Mouse (Mus musculus) adrenal gland, postnatal 0 days (tissue): ENCODE data around the gene 4930518I15Rik. TPM values are rescaled to one million over a fixed set of nuclear protein-coding genes. Genes with fewer than 3 reads are reported as not detected.

Experiments used
- polyA plus RNA-seq: library from polyadenylated mRNA; unstranded; fragments of >200 nt; fragmentation: Nextera tagmentation; extraction: Ambion mirVana; gene quantifications from 2 replicates; pipeline ENCODE4 v1.2.1, GENCODE M21; 2015

The 4930518I15Rik gene
- polyA plus RNA-seq: 2.6 and 4.5 TPM in 2 replicates

GRCm38 (mm10) chr2:156857835-156858234, at the start of gene 4930518I15Rik:
4930518I15Rik (minus strand) TSS chr2:156857946.

DNA sequence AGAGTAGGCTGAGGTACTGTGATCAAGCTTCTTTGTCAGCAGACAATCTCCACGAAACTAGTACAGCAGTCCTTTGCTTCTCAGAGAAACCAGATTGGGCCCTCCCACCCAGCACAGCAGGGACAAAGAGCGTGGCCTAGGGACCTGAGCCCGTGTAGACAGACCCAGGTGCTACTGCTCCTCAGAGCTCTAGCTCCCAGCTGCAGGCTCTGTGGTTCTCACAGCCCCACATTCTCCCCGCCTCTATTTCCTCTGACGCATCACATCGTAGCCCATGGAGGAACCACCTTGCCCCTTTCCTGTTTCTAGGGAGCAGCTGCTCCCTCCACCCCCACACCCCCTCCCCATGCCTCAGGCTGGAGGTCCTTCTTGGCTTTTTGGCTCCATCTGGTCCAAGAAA, 29.3 kb upstream of the 4930518I15Rik start, which contains the start of gene Sla2:
Sla2 (minus strand) TSS at position 176 of the 400 bp plus-strand sequence.

GRCm38 (mm10) chr2:156862772-156863486, 5.2 kb upstream of the 4930518I15Rik start, which contains the start of gene Rab5if:
Rab5if (plus strand) TSS chr2:156863128.

DNA sequence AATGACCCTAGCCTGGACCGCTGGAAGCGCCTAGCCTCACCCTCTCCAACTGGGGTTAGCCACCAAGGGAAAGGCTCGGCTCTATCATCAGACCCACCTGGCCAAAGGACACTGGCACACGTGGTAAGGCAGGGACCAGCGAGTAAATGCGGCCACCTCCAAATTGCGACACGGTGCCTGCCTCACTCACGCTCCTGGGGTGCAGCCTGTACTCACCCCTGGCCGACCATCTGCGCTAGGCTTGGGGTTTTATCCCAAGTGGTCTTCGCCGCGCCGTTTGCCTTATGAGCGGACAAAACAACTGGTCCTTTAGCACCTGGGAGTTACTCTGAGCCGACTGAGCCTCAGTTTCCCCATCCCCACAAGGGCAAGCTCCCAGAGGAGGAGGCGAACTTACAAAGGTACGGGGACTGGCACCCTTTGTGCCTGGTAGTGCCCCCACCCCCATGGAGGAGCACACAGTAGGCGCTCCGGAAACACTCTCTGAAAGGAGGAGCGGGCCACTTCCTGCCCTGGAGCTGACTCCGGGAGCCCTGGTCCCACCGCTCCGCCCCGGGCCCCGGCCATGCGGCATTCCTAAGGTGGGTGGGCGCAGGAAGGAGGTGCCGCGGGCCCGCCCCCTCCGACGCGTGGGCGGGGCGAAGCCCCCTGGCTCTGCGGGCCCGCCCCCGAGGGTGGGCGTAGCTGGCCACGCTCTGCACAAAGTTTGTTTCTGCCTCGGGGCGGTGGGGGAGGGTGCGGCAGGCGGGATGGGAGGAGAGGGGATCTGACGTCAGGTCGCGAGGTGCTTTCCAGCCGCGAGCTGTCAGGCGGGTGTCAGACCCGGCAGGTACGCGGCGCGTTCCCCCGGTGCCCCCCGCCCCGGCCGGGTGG, 18.2 kb downstream of the 4930518I15Rik start, which contains the start of gene Tgif2:
Tgif2 (plus strand) TSS at position 689 of the 873 bp plus-strand sequence.

Other genes starting within 250 kb of the 4930518I15Rik start
- gene Dlgap4, start 244.2 kb downstream of the 4930518I15Rik start, polyA plus RNA-seq: 56.1 and 59.9 TPM in 2 replicates
- 126 and 205 TPM in 2 replicates for gene Myl9, start 82.5 kb downstream of the 4930518I15Rik start, polyA plus RNA-seq
- gene Tgif2, start 17.9 kb downstream of the 4930518I15Rik start, polyA plus RNA-seq: 16.9 and 17.8 TPM in 2 replicates
- gene Rab5if, start 5.2 kb upstream of the 4930518I15Rik start, polyA plus RNA-seq: 268 and 407 TPM in 2 replicates
- 0.41 and 0.44 TPM in 2 replicates for gene Sla2, start 29.2 kb upstream of the 4930518I15Rik start, polyA plus RNA-seq
- 34.1 and 34.3 TPM in 2 replicates for gene Ndrg3, start 134.1 kb upstream of the 4930518I15Rik start, polyA plus RNA-seq
- 13.7 and 17.7 TPM in 2 replicates for gene Dsn1, start 149.2 kb upstream of the 4930518I15Rik start, polyA plus RNA-seq
- gene Soga1, start 221.3 kb upstream of the 4930518I15Rik start, polyA plus RNA-seq: 3.0 and 3.4 TPM in 2 replicates
- 0.22 TPM in 1 of 2 replicates, not detected in the other for gene Tldc2, start 229.1 kb upstream of the 4930518I15Rik start, polyA plus RNA-seq